Mouse (Mus musculus): ENCODE data around the gene Cnksr3.

The Cnksr3 gene

GRCm38 (mm10) chr10:7133005-7133404, 79.0 kb downstream of the Cnksr3 start:
- H3K4me1 ChIP-seq (replicated peaks; ENCODE audit: low read depth, low read length), result 0 out of 2 replicates have a peak, but pooled peaks cover 3% of the 10 kb centered on the region
- peaks cover 19% of the 10 kb centered on the region for H3K36me3 ChIP-seq (ENCODE audit: insufficient read depth, low read length)
- H3K9me3 ChIP-seq (ENCODE audit: low read length), result no peaks in the 10 kb centered on the region
- H3K27me3 ChIP-seq (ENCODE audit: insufficient read depth, low read length), result no peaks in the 10 kb centered on the region
- no peak overlapping the region for H3K4me3 ChIP-seq (replicated peaks; ENCODE audit: low read length)
- TF ChIP-seq CTCF (conservative IDR thresholded peaks at IDR 0.05; ENCODE audit: low read length) (no peak), POU5F1 (IDR thresholded peaks at IDR 0.05; ENCODE audit: borderline replicate concordance, low read length) (no peak), NANOG (IDR thresholded peaks at IDR 0.05; ENCODE audit: borderline replicate concordance, low read length) (no peak)

DNA sequence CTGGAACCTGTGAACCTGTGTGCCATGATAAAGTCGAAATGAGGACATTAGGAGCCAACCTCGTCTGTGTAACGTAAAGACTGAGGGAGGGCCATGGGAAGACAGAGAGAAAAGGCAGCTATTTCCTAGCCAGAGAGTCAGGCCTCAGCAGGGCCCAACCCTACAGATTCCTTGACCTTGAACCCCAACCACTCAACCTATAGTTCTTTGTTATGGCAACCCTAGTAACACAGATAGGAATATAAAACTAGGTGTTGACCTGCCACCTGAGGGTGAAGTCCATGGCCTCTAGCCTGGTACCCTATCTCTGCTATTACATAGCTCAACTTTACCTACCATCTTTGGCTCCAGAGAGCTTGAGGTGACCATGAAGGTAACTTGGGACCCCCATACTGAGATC, 80.6 kb downstream of the Cnksr3 start:
- TF ChIP-seq NANOG (IDR thresholded peaks at IDR 0.05; ENCODE audit: borderline replicate concordance, low read length), result no peak
- no peak for TF ChIP-seq POU5F1 (IDR thresholded peaks at IDR 0.05; ENCODE audit: borderline replicate concordance, low read length)
- TF ChIP-seq CTCF (conservative IDR thresholded peaks at IDR 0.05; ENCODE audit: low read length), result no peak
- no peaks in the 10 kb centered on the region for H3K27me3 ChIP-seq (ENCODE audit: insufficient read depth, low read length)

GRCm38 (mm10) chr10:7127828-7128227, 84.2 kb downstream of the Cnksr3 start:
- TF ChIP-seq CTCF (conservative IDR thresholded peaks at IDR 0.05; ENCODE audit: low read length), result no peak
- TF ChIP-seq POU5F1 (IDR thresholded peaks at IDR 0.05; ENCODE audit: borderline replicate concordance, low read length), result no peak
- no peak for TF ChIP-seq NANOG (IDR thresholded peaks at IDR 0.05; ENCODE audit: borderline replicate concordance, low read length)
- Histone ChIP-seq H3K4me1 (replicated peaks; ENCODE audit: low read depth, low read length) (peaks cover 21% of the 10 kb centered on the region), H3K36me3 (ENCODE audit: insufficient read depth, low read length) (peaks cover 16% of the 10 kb centered on the region), H3K27me3 (ENCODE audit: insufficient read depth, low read length) (no peaks in the 10 kb centered on the region), H3K4me3 (replicated peaks; ENCODE audit: low read length) (no peak overlapping the region), H3K9me3 (ENCODE audit: low read length) (no peaks in the 10 kb centered on the region)

More for the DNA sequence above, 80.6 kb downstream of the Cnksr3 start:
- Histone ChIP-seq H3K9me3 (ENCODE audit: low read length) (no peaks in the 10 kb centered on the region), H3K4me1 (replicated peaks; ENCODE audit: low read depth, low read length) (0 out of 2 replicates have a peak, but pooled peaks cover 3% of the 10 kb centered on the region), H3K36me3 (ENCODE audit: insufficient read depth, low read length) (peaks cover 22% of the 10 kb centered on the region), H3K4me3 (replicated peaks; ENCODE audit: low read length) (no peak overlapping the region)

- peaks cover 16% of the 10 kb centered on the region for H3K36me3 ChIP-seq (ENCODE audit: insufficient read depth, low read length)
- no peak for TF ChIP-seq CTCF (conservative IDR thresholded peaks at IDR 0.05; ENCODE audit: low read length)
- no peak for TF ChIP-seq POU5F1 (IDR thresholded peaks at IDR 0.05; ENCODE audit: borderline replicate concordance, low read length)
- TF ChIP-seq NANOG (IDR thresholded peaks at IDR 0.05; ENCODE audit: borderline replicate concordance, low read length), result no peak
- H3K4me3 ChIP-seq (replicated peaks; ENCODE audit: low read length), result no peak overlapping the region
- no peaks in the 10 kb centered on the region for H3K27me3 ChIP-seq (ENCODE audit: insufficient read depth, low read length)
- H3K9me3 ChIP-seq (ENCODE audit: low read length), result no peaks in the 10 kb centered on the region
- H3K4me1 ChIP-seq (replicated peaks; ENCODE audit: low read depth, low read length), result peaks cover 21% of the 10 kb centered on the region
Observed at GRCm38 (mm10) chr10:7126882-7127281, 85.2 kb downstream of the Cnksr3 start.

- Histone ChIP-seq H3K4me3 (replicated peaks; ENCODE audit: low read length) (no peak overlapping the region), H3K27me3 (ENCODE audit: insufficient read depth, low read length) (no peaks in the 10 kb centered on the region), H3K36me3 (ENCODE audit: insufficient read depth, low read length) (peaks cover 16% of the 10 kb centered on the region), H3K4me1 (replicated peaks; ENCODE audit: low read depth, low read length) (peaks cover 21% of the 10 kb centered on the region), H3K9me3 (ENCODE audit: low read length) (no peaks in the 10 kb centered on the region)
- no peak for TF ChIP-seq POU5F1 (IDR thresholded peaks at IDR 0.05; ENCODE audit: borderline replicate concordance, low read length)
- TF ChIP-seq CTCF (conservative IDR thresholded peaks at IDR 0.05; ENCODE audit: low read length), result no peak
- TF ChIP-seq NANOG (IDR thresholded peaks at IDR 0.05; ENCODE audit: borderline replicate concordance, low read length), result no peak
Observed at GRCm38 (mm10) chr10:7126287-7126686, 85.8 kb downstream of the Cnksr3 start.

GRCm38 (mm10) chr10:7124993-7125392, 87.0 kb downstream of the Cnksr3 start:
- Histone ChIP-seq H3K9me3 (ENCODE audit: low read length) (no peaks in the 10 kb centered on the region), H3K4me1 (replicated peaks; ENCODE audit: low read depth, low read length) (peaks cover 21% of the 10 kb centered on the region), H3K4me3 (replicated peaks; ENCODE audit: low read length) (no peak overlapping the region), H3K27me3 (ENCODE audit: insufficient read depth, low read length) (no peaks in the 10 kb centered on the region), H3K36me3 (ENCODE audit: insufficient read depth, low read length) (peaks cover 25% of the 10 kb centered on the region)
- TF ChIP-seq CTCF (conservative IDR thresholded peaks at IDR 0.05; ENCODE audit: low read length) (no peak), NANOG (IDR thresholded peaks at IDR 0.05; ENCODE audit: borderline replicate concordance, low read length) (no peak), POU5F1 (IDR thresholded peaks at IDR 0.05; ENCODE audit: borderline replicate concordance, low read length) (no peak)

- Histone ChIP-seq H3K4me1 (replicated peaks; ENCODE audit: low read depth, low read length) (peaks cover 27% of the 10 kb centered on the region), H3K9me3 (ENCODE audit: low read length) (no peaks in the 10 kb centered on the region), H3K27me3 (ENCODE audit: insufficient read depth, low read length) (no peaks in the 10 kb centered on the region), H3K36me3 (ENCODE audit: insufficient read depth, low read length) (peaks cover 14% of the 10 kb centered on the region), H3K4me3 (replicated peaks; ENCODE audit: low read length) (no peak overlapping the region)
- TF ChIP-seq CTCF (conservative IDR thresholded peaks at IDR 0.05; ENCODE audit: low read length), result no peak
- no peak for TF ChIP-seq POU5F1 (IDR thresholded peaks at IDR 0.05; ENCODE audit: borderline replicate concordance, low read length)
- no peak for TF ChIP-seq NANOG (IDR thresholded peaks at IDR 0.05; ENCODE audit: borderline replicate concordance, low read length)
Observed at GRCm38 (mm10) chr10:7122294-7122693, 89.7 kb downstream of the Cnksr3 start.

DNA sequence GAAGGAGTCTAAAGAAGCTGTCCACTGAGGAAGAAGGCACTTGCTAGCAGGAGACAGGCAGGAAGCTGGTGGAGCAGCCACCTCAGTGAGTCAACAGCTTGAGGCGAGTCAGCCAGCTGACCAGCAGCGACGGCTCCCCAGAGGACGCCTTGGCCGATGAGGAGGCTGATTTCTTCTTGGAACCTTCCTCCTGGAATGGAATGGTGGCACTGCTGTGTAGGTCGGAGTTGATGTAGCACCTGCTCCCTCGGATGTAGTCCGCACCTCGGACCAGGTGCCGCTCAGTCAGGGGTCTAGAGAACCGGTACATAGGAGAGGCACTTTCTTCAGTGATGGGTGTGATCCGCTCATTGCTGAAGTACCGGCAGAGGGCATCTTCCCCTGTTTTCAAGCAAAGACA, 91.8 kb downstream of the Cnksr3 start:
- no peak for TF ChIP-seq POU5F1 (IDR thresholded peaks at IDR 0.05; ENCODE audit: borderline replicate concordance, low read length)
- no peak for TF ChIP-seq CTCF (conservative IDR thresholded peaks at IDR 0.05; ENCODE audit: low read length)
- no peak for TF ChIP-seq NANOG (IDR thresholded peaks at IDR 0.05; ENCODE audit: borderline replicate concordance, low read length)
- Histone ChIP-seq H3K36me3 (ENCODE audit: insufficient read depth, low read length) (peaks cover 14% of the 10 kb centered on the region), H3K4me3 (replicated peaks; ENCODE audit: low read length) (no peak overlapping the region), H3K9me3 (ENCODE audit: low read length) (no peaks in the 10 kb centered on the region), H3K27me3 (ENCODE audit: insufficient read depth, low read length) (no peaks in the 10 kb centered on the region), H3K4me1 (replicated peaks; ENCODE audit: low read depth, low read length) (peaks cover 20% of the 10 kb centered on the region)
